Mouse (Mus musculus) hindbrain, embryonic 14.5 days (tissue): ENCODE results near the gene Srgap3. TPM values are rescaled to one million over a fixed set of nuclear protein-coding genes. Genes with fewer than 3 reads are reported as not detected.
A peak's percentile ranks its signal among the peaks of the same experiment; 100 is the strongest.

Experiments
- ATAC-seq: fragments of 200-750 bp; cut with Nextera tagmentation; 2 replicates; pipeline ENCODE4 v1.8.0; 2017; ENCODE audit warnings: moderate number of reproducible peaks, mild to moderate bottlenecking, moderate TSS enrichment, moderate library complexity; ENCODE audit not compliant: low FRiP score
- DNase-seq: peaks from one replicate; pipeline ENCODE4 v3.0.0-alpha.2; 2015; ENCODE audit warnings: low spot score
- H3K27ac ChIP-seq: fragments of 300-500 bp; sonication (generic); 2 replicates; pipeline ENCODE4 v1.5.1; 2014; ENCODE audit warnings: mild to moderate bottlenecking, moderate library complexity
- H3K27me3 ChIP-seq: fragments of 300-500 bp; sonication (generic); 2 replicates; pipeline ENCODE4 v1.6.1; 2014; ENCODE audit warnings: mild to moderate bottlenecking, low read length, mixed read lengths; ENCODE audit not compliant: control insufficient read depth, insufficient read depth
- H3K36me3 ChIP-seq: fragments of 300-500 bp; sonication (generic); replicated peaks from 2 replicates; pipeline ENCODE4 v1.6.1; 2014; ENCODE audit not compliant: control insufficient read depth, insufficient read depth
- H3K4me1 ChIP-seq: fragments of 300-500 bp; sonication (generic); replicated peaks from 2 replicates; pipeline ENCODE4 v1.6.1; 2014; ENCODE audit warnings: antibody characterized with exemption, low read length, mixed read lengths; ENCODE audit not compliant: control insufficient read depth, insufficient read depth
- H3K4me2 ChIP-seq: fragments of 300-500 bp; sonication (generic); replicated peaks from 2 replicates; pipeline ENCODE4 v1.6.1; 2014; ENCODE audit warnings: mild to moderate bottlenecking, moderate library complexity
- H3K4me3 ChIP-seq: fragments of 300-500 bp; sonication (generic); replicated peaks from 2 replicates; pipeline ENCODE4 v1.5.1; 2014; ENCODE audit warnings: mild to moderate bottlenecking, low read length
- H3K9ac ChIP-seq: fragments of 300-500 bp; sonication (generic); 2 replicates; pipeline ENCODE4 v1.6.1; 2014
- H3K9me3 ChIP-seq: fragments of 300-500 bp; sonication (generic); 2 replicates; pipeline ENCODE4 v1.6.1; 2016; ENCODE audit warnings: low read length; ENCODE audit not compliant: control insufficient read depth
- WGBS: fragments of 180-500 bp; shearing (Covaris S2); extraction: QIAGEN DNeasy Blood & Tissue Kit; methylation state at CpG from one replicate; pipeline ENCODE4 v1.1.7; 2014; 5-methylcytosine and 5-hydroxymethylcytosine counted together
- polyA plus RNA-seq: library from polyadenylated mRNA; unstranded; fragments of >200 nt; fragmentation: Nextera tagmentation; extraction: Ambion mirVana; gene quantifications from 2 replicates; pipeline ENCODE4 v1.2.1, GENCODE M21; 2014

Srgap3 gene
- polyA plus RNA-seq, 1 experiment from 2014 or later, result 50.7 TPM

DNA sequence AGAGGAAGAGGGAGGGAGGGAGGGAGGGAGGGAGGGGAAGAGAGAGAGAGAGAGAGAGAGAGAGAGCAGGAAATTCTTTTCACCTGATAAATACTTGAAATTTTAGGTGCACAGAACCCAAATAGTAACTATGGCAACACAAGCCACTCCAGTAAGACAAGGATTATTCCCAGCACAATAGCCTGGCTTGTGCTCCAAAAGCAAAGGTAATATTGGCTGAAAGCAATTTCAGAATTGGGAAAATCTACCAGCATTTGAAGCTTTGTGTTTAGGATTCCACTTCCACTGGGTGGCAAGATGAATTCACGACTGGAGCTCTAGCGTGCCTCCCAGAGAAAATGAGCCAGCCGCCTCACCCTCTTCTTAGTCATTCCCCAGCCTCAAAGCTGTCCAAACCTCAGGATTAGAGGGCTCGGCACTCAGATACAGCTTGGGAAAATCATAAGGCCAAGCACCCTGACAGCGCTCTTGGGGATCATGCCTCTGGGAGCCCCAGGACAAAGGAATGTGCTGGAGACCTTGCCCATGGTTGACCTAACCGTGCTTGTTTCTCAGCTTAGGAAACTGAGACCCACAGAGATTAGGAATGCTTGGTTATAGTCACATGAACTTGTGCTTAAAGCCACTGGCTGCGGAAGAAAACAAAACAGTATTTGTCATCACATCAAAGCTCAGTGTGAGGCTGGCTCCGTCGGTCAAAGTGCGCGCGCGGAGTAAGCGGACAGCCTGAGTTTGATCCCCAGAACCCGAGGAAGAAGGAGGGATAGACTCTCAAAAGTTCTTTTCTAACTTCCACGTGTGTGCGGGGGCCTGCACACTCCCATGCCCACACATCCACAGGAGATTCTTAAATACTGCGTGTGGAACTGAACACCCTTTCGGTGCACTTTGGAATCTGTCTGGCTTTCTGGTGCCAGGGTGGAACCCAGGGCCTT is 27.0 kb upstream of the Srgap3 start:
- H3K36me3 ChIP-seq, result no peaks in the 10 kb centered on the region
- H3K4me3 ChIP-seq, result no peak overlapping the region
- H3K4me1 ChIP-seq, result peaks cover 56% of the 10 kb centered on the region
- peak overlapping the region; percentile 23; the same call in 1 of the 2 replicates for H3K4me2 ChIP-seq
- DNase-seq, result no peak
- H3K27me3 ChIP-seq, result no peaks in the 10 kb centered on the region
- 33% methylated on average over 19 of the region's 19 CpGs for WGBS
- H3K9ac ChIP-seq, result peak overlapping the region; percentile 40; the same call in 1 of the 2 replicates
- no peak for ATAC-seq
- H3K27ac ChIP-seq, result peak overlapping the region; percentile 89
- no peaks in the 10 kb centered on the region for H3K9me3 ChIP-seq

DNA sequence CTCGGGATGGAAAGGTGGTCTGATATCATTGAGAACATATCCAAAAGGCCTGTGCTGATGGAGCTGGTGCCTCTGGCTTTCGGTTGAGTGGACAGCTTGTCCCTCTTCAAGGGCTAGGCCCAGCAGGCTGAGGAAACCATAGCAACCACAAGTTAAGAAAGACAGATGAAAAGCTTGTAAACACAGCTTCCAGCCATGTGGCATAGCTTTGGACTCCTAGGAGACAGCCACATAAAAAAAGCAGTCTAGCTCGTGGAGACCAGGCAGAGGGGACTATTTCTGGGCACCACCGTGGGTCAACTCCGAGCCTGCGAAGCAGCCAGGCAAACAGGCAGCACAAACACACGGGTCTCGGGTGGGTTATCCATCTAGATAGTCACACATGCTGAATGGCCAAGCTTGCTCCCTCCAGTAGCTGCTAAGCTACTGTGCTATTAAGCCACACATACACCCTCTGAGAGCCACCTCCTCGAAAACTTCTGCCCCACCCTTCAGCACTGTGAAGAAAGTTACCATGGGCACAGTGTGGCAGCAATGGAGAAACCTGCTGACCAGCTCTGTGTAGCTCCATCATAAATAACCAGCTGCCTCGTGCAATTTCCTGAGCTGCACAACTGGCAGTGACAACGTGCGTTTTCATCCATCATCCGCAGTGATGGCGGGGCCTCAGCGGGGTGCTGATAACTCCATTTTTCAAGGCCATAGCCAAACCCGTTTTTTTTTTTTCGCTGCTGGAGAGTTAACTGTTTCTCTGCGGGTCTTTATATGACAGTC is 26.0 kb upstream of the Srgap3 start:
- Histone ChIP-seq H3K9ac (0 out of 2 replicates have a peak overlapping the region, but pooled peaks have one; percentile 10), H3K9me3 (no peaks in the 10 kb centered on the region), H3K4me3 (no peak overlapping the region), H3K27ac (peak overlapping the region; percentile 89), H3K27me3 (no peaks in the 10 kb centered on the region), H3K4me2 (peak overlapping the region; percentile 35), H3K36me3 (no peaks in the 10 kb centered on the region), H3K4me1 (peaks cover 56% of the 10 kb centered on the region)
- WGBS, result 7% methylated on average over 18 of the region's 18 CpGs
- ATAC-seq, result peak; percentile 83
- peak; percentile 75 for DNase-seq

DNA sequence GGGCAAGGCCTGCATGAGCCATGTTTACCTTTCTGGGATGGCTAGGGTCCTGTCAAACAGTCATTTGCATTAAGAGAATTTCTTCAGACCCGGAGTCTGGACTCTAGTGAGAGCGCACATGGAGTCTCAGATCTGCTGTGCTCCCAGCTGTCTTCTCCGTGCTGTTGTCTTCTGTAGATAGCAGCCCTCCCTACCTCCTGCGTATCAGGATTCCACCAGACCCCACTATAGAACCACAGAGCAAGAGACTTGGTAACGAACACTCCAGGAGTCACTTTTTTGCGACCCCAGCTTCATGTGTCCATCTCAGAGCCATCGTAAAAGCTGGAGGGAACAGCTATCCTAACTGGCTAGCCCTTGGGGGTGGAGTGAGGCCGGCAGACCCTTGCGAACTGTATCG is 25.1 kb upstream of the Srgap3 start:
- H3K27me3 ChIP-seq, result no peaks in the 10 kb centered on the region
- DNase-seq, result no peak
- 0 out of 2 replicates have a peak overlapping the region, but pooled peaks have one; percentile 22 for H3K9ac ChIP-seq
- no peak overlapping the region for H3K4me3 ChIP-seq
- no peaks in the 10 kb centered on the region for H3K36me3 ChIP-seq
- H3K4me2 ChIP-seq, result peak overlapping the region; percentile 35
- ATAC-seq, result no peak
- H3K9me3 ChIP-seq, result no peaks in the 10 kb centered on the region
- H3K27ac ChIP-seq, result peak overlapping the region; percentile 89
- WGBS, result 13% methylated on average over 10 of the region's 10 CpGs
- H3K4me1 ChIP-seq, result peaks cover 55% of the 10 kb centered on the region

DNA sequence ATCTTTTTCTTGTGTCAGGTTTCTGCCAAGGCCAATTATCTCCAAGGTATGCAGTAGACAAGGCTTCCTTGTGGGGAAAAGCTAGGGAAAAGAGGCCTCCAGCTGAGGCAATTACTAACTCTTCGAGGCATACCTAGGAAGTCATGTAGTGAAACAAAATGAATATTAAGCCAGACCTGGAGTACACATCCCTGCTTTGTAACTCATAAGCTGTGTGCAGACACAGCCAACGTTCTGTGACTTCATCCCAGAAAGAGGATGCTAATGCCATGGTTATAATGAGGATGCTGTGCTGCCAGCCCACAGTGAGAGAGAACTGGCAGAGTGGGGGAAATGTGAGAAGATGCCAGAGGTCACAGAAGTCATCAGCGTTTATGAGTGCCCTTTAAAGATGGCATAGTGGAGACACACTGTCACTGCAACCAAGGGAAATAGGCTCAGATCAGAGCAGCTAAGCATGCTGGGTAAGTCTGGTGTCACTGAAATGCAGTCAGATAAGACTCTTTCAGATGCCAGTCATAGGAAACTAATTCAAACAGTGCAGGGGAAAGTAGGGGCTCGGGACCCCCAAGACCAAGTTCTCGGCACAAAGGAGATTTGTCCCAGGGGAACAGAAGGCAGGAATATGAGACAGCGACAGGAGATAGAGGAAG is 24.2 kb upstream of the Srgap3 start:
- WGBS, result 16% methylated on average over 6 of the region's 6 CpGs
- Histone ChIP-seq H3K4me3 (no peak overlapping the region), H3K9me3 (no peaks in the 10 kb centered on the region), H3K36me3 (no peaks in the 10 kb centered on the region), H3K4me1 (peaks cover 49% of the 10 kb centered on the region), H3K4me2 (0 out of 2 replicates have a peak overlapping the region, but pooled peaks have one; percentile 35), H3K27ac (peak overlapping the region; percentile 89), H3K9ac (0 out of 2 replicates have a peak overlapping the region, but pooled peaks have one; percentile 24), H3K27me3 (no peaks in the 10 kb centered on the region)
- no peak for DNase-seq
- ATAC-seq, result no peak

DNA sequence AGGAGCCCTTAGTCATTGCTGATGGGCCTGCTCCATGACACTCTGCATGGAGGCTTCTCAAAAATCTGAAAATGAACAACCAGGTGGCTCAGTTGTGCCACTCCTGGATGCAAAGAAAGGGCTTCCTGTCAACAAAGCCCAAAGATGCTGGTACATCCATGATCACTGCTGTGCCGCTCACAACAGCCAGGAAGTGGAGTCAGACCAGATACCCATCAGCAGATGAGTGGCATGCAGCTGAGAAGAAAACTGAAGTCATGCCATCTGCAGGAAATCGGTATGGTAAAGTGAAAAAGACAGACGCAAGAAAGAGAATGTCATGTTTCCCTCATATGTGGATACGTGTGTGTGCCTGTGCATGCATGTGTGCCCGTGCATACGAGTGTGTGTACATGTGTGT is 20.3 kb upstream of the Srgap3 start:
- Histone ChIP-seq H3K27ac (no peak overlapping the region), H3K27me3 (no peaks in the 10 kb centered on the region), H3K4me3 (no peak overlapping the region), H3K9me3 (no peaks in the 10 kb centered on the region), H3K36me3 (no peaks in the 10 kb centered on the region), H3K4me2 (no peak overlapping the region), H3K4me1 (peaks cover 15% of the 10 kb centered on the region), H3K9ac (no peak overlapping the region)
- ATAC-seq, result no peak
- DNase-seq, result no peak
- 93% methylated on average over 6 of the region's 6 CpGs for WGBS

DNA sequence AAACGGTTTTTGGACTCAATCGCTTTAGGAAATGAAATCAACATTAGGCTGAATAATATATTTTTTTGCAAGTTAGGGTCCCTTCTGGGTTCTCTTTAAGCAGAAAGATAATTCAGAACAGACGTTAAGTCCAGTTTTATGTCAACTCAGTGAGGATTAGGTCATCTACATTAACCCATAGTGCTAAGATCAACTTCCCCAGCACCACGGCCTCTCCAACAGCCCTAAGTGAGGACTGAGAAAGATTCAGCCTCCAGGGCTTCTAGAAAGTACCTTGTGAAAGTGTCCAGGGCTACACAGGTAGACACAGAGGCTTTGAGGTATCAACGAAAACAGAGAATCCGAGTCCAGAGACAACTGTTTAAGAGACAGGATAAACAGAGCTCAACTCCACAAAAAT is 11.3 kb upstream of the Srgap3 start:
- no peak for DNase-seq
- WGBS, result 48% methylated on average over 6 of the region's 6 CpGs
- Histone ChIP-seq H3K4me2 (no peak overlapping the region), H3K36me3 (no peaks in the 10 kb centered on the region), H3K9ac (no peak overlapping the region), H3K27ac (0 out of 2 replicates have a peak overlapping the region, but pooled peaks have one; percentile 43), H3K4me3 (no peak overlapping the region), H3K27me3 (no peaks in the 10 kb centered on the region), H3K9me3 (no peaks in the 10 kb centered on the region), H3K4me1 (peaks cover 3% of the 10 kb centered on the region; the same call in 1 of the 2 replicates)
- ATAC-seq, result no peak

DNA sequence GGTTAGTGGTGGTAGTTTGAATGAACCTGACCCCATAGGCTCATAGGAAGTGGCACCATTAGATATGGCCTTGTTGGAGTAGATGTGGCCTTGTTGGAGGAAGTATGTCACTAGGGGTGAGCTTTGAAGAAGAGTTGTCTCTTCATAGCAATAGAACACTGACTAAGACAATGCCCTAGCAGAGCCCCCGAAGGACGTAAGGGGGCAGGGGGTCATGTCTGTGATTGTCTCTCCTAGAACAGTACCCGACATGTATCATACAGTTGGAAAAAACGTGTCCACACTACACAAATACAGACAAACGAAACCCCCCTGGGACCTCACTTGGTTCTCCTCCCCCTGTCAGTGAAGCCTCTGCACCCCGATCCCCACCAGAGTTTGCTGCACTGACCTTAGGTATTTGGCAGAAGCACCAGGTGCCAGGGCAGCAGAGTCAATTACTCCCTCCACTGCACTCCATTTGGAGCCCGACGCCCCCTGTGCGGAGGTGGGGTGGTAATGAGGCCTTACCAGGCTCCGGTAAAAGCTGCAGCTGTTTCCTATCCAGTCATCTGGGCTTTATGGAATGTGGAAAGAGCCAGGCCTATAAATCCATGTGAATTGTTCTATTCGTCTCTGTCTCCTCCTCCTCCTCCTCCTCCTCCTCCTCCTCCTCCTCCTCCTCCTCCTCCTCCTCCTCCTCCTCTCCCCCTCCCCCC is 10.7 kb upstream of the Srgap3 start:
- no peak overlapping the region for H3K9ac ChIP-seq
- no peaks in the 10 kb centered on the region for H3K27me3 ChIP-seq
- no peak overlapping the region for H3K27ac ChIP-seq
- H3K4me3 ChIP-seq, result no peak overlapping the region
- H3K4me1 ChIP-seq, result peaks cover 3% of the 10 kb centered on the region; the same call in 1 of the 2 replicates
- ATAC-seq (peak; percentile 43; the same call in 1 of the 2 replicates), DNase-seq (no peak)
- no peak overlapping the region for H3K4me2 ChIP-seq
- H3K36me3 ChIP-seq, result no peaks in the 10 kb centered on the region
- no peaks in the 10 kb centered on the region for H3K9me3 ChIP-seq
- WGBS, result 32% methylated on average over 11 of the region's 11 CpGs

DNA sequence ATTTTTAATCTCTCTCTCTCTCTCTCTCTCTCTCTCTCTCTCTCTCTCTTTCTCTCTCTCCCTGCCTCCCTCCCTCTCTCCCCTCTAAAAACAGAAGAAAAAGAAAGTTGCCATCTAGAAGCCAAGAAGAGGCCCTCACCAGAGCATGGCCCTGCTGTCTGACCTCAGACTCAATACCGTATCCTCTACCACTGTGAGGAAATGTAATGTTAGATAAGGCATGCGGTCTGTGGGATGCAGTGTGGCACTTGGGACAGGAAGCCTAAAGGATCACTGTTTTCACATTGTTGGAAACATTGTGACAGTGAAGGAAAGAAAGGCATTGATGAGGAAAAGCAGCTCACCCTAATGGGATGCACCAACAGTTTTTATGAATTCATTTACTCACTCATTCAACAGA is 8.7 kb upstream of the Srgap3 start:
- H3K9me3 ChIP-seq, result no peaks in the 10 kb centered on the region
- 88% methylated on average over 2 of the region's 2 CpGs for WGBS
- ATAC-seq, result no peak

More for the DNA sequence above, 8.7 kb upstream of the Srgap3 start:
- Histone ChIP-seq H3K27me3 (no peaks in the 10 kb centered on the region), H3K4me2 (no peak overlapping the region), H3K9ac (no peak overlapping the region), H3K4me3 (no peak overlapping the region), H3K27ac (no peak overlapping the region), H3K4me1 (peaks cover 3% of the 10 kb centered on the region; the same call in 1 of the 2 replicates), H3K36me3 (no peaks in the 10 kb centered on the region)
- no peak for DNase-seq
